Mouse (Mus musculus) layer of hippocampus, postnatal 36 days (tissue): ENCODE measurements around the gene Wnt1. TPM values are rescaled to one million over a fixed set of nuclear protein-coding genes. Genes with fewer than 3 reads are reported as not detected.

Experiments
- DNase-seq, 2 experiments: peaks; one replicate each; pipeline ENCODE4 v3.0.0; 2022
- total RNA-seq, 2 experiments: library from RNA; stranded (reverse); gene quantifications; 2 replicates each; pipeline ENCODE4 v1.2.3; 2021

Gene Wnt1
- total RNA-seq, 2 experiments from 2014 or later: not detected

DNA sequence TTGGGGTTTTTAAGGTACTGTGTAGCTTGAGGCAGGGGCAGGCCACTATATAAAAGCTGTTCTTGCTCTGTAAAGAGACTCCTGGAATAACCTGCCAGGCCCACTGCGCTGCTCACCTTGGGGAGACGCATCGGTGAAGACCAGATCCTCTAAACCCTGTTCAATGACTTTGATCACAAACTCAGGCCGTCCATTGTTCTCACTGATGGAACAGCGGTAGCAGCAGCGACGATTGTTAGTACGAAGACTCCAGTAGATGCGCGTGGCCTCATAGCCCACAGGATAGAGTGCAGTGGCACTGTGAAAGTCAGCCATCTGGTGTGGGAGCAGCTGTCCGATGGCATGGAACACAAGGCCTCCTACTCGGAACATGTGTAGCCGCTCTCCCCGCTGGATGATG, 49.5 kb downstream of the Wnt1 start:
- no peak for DNase-seq

- no peak for DNase-seq
Measured at GRCm38 (mm10) chr15:98839671-98840585, 50.3 kb downstream of the Wnt1 start.

Other genes starting within 250 kb of the Wnt1 start
- gene Ccnt1, start 218.9 kb upstream of the Wnt1 start, total RNA-seq: 10 to 100 TPM; 37.5 to 49.6 TPM
- gene 4930415O20Rik, start 218.9 kb upstream of the Wnt1 start, total RNA-seq: not detected
- 10 to 100 TPM; 43.7 to 48.8 TPM for gene Adcy6, start 179.8 kb upstream of the Wnt1 start, total RNA-seq
- gene Cacnb3, start 159.0 kb upstream of the Wnt1 start, total RNA-seq: 100 to 1,000 TPM; 198 to 206 TPM
- gene Ddx23, start 127.0 kb upstream of the Wnt1 start, total RNA-seq: 10 to 100 TPM; 87.5 to 92.0 TPM
- 1 to 10 TPM; 7.2 to 7.6 TPM for gene Rnd1, start 112.4 kb upstream of the Wnt1 start, total RNA-seq
- gene Ccdc65, start 81.7 kb upstream of the Wnt1 start, total RNA-seq: 10 to 100 TPM in 1 of 2 experiments, 1 to 10 TPM in 1; 8.0 to 10.1 TPM
- 1 to 10 TPM in 1 of 2 experiments, under 1 TPM in 1; 0.88 to 1.0 TPM for gene Fkbp11, start 61.7 kb upstream of the Wnt1 start, total RNA-seq
- 100 to 1,000 TPM; 792 to 841 TPM for gene Arf3, start 26.6 kb upstream of the Wnt1 start, total RNA-seq
- under 1 TPM; 0.42 to 0.61 TPM for gene Wnt10b, start 11.7 kb upstream of the Wnt1 start, total RNA-seq
- 1,000 to 10,000 TPM; 1,665 to 1,670 TPM for gene Ddn, start 19.6 kb downstream of the Wnt1 start, total RNA-seq
- 10 to 100 TPM; 49.0 to 52.5 TPM for gene Prkag1, start 41.7 kb downstream of the Wnt1 start, total RNA-seq
- 100 to 1,000 TPM in 1 of 2 experiments, 10 to 100 TPM in 1; 81.4 to 101 TPM for gene Kmt2d, start 81.3 kb downstream of the Wnt1 start, total RNA-seq
- 1 to 10 TPM; 6.8 to 7.0 TPM for gene Rhebl1, start 104.7 kb downstream of the Wnt1 start, total RNA-seq
- under 1 TPM; 0.12 to 0.15 TPM for gene Dhh, start 108.7 kb downstream of the Wnt1 start, total RNA-seq
- gene Lmbr1l, start 128.4 kb downstream of the Wnt1 start, total RNA-seq: 10 to 100 TPM; 16.4 to 22.6 TPM
- 100 to 1,000 TPM; 469 to 520 TPM for gene Tuba1b, start 144.7 kb downstream of the Wnt1 start, total RNA-seq
- gene Gm49450, start 163.7 kb downstream of the Wnt1 start, total RNA-seq: not detected
- gene Tuba1a, start 163.8 kb downstream of the Wnt1 start, total RNA-seq: 100 to 1,000 TPM; 868 to 949 TPM
- gene Tuba1c, start 240.0 kb downstream of the Wnt1 start, total RNA-seq: 10 to 100 TPM; 56.8 to 66.3 TPM